Mouse (Mus musculus): Measurements from ENCODE around the gene Esrrg. TPM values are rescaled to one million over a fixed set of nuclear protein-coding genes. Genes with fewer than 3 reads are reported as not detected.

The Esrrg gene
- total RNA-seq, 1 experiment from 2014 or later, result not detected

- no peak for ATAC-seq (replicated peaks; ENCODE audit: insufficient number of reproducible peaks, low FRiP score, low TSS enrichment, poor library complexity, severe bottlenecking)
These were observed 543.4 kb downstream of the Esrrg start for GRCm38 (mm10) chr1:188152011-188152410.

DNA sequence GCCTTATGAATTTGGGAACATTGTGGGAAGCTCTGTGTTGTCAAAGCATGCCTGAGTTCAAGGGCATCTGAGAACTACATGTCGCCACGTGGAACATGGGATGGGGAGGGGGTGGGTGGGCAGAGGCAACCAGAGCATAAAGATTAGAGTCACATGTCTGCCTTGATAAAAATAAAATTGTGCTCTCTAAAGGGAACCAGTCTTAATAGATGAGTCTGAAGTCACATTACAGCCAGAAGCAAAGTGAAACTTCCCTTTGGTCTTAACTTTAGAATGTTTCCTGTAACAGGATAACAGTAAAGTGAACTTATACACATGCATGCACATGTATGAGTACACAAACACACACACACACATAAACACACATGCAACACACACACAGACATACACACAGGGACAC is 545.1 kb downstream of the Esrrg start:
- ATAC-seq (replicated peaks; ENCODE audit: insufficient number of reproducible peaks, low FRiP score, low TSS enrichment, poor library complexity, severe bottlenecking), result no peak

GRCm38 (mm10) chr1:188154466-188155110 is 546.0 kb downstream of the Esrrg start:
- no peak for ATAC-seq (replicated peaks; ENCODE audit: insufficient number of reproducible peaks, low FRiP score, low TSS enrichment, poor library complexity, severe bottlenecking)

DNA sequence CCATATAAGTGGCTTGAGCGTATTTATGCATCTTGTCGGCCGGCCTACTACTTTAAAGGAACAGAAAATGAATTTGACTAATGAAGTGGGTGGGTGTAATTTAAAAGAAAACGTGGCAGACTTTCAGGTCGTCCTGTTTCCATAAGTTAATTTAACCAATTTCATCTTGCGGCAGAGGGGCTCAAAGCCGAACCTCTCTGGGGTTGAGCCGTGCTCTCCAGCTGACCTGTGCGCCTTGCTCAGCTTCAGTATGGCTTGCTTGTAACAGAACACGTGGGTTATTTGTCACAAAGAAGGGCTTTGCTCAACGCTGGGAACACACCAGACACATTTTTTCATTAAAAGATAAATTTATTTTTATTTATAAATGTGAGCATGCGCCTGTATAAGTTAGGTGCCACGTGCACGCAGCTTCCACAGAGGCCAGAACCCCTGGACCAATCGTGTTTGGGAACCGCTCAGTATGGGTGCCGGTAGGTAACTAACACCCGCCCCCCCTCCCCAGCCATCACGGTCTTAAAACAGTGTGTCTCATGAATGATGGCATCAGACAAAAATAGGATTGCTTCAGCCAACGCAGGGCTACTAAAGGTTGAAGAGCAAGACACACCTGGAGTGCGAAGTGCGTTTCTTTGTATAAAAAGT is 546.7 kb downstream of the Esrrg start:
- no peak for ATAC-seq (replicated peaks; ENCODE audit: insufficient number of reproducible peaks, low FRiP score, low TSS enrichment, poor library complexity, severe bottlenecking)

DNA sequence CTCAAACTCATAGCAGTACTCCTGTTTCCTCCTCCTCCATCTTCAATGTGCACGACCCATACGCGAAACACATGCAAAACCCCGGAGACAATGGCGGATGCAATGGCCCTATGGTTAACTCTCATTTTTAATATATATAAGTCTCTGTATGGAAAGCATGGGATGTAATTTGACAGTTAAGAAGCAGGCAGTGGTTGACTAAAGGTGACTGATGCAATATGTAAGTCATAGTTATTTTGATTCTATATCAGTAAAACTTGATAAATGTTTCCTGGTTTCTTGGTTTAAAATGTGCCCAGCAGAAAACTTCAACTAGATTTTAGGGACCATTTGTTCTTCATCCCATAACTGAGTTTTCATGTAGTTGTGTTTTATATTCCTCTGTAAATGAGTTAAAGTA is 547.9 kb downstream of the Esrrg start:
- no peak for ATAC-seq (replicated peaks; ENCODE audit: insufficient number of reproducible peaks, low FRiP score, low TSS enrichment, poor library complexity, severe bottlenecking)

DNA sequence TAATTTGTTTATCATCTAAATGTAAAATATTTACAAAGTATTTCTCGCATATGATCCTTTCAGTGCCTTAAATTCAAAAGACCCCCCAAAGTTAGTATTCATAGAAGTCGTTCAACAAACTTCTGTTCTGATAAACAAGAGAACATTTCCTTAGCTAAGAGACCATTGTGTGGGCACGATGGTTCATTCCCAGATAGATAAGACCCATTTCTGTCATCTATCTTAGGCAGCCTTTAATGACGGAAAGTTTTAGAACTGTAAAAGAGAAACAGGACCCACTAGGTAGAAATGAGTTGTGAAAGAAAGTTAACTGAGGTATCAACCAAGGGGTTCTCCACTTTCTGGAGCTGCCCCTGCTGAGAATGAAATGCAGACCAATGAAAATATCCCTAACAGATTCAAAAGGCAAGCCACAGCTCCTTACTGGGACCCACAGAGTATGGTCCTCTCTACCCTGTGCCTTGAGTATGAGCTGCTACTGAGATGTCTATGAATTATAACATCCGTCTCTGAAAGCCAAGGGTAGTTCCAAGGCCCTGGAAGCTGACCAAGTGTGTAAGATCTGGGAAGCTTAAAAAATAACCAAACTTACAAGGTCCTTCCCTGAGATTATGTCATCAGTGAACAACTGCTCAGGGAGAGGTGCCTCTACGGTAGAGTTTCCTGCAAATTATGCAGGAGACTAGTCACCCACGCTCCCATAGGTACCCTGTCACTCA is 548.8 kb downstream of the Esrrg start:
- no peak for ATAC-seq (replicated peaks; ENCODE audit: insufficient number of reproducible peaks, low FRiP score, low TSS enrichment, poor library complexity, severe bottlenecking)

- no peak for ATAC-seq (replicated peaks; ENCODE audit: insufficient number of reproducible peaks, low FRiP score, low TSS enrichment, poor library complexity, severe bottlenecking)
These were observed 550.1 kb downstream of the Esrrg start for GRCm38 (mm10) chr1:188158675-188159074.

DNA sequence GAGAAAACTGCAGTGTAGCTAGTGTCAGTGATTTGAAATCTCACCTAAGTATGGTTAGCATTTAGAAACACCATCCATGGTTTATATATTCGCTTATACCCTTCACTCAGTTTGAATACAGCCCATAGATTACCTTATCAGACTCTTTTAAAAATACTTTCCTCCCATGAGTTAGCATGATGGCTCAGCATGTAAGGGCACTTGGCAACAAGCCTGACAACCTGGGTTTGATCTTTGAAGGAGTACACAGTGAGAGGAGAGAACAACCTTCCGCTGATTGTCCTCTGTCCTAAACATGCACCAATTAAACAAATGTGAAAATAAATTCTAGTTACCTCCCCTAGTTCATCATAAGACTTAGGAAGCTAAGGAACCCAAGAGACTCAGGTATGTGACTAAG is 550.5 kb downstream of the Esrrg start:
- no peak for ATAC-seq (replicated peaks; ENCODE audit: insufficient number of reproducible peaks, low FRiP score, low TSS enrichment, poor library complexity, severe bottlenecking)

DNA sequence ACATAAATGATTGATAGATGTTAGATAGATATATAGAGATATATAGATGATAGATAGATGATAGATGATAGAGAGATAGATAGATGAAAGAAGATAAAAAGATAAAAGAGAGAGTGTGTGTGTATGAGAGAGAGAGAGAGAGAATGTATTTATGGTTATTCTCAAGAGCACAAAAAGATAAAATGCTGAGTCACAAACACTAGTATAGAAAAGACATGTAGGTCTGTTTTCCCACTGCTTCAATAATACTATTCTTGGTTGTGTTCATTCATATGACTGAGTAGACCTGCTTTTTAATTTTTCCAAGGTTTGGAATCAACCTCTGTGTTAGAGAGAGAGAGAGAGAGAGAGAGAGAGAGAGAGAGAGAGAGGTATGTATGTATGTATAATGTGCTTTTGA is 554.5 kb downstream of the Esrrg start:
- no peak for ATAC-seq (replicated peaks; ENCODE audit: insufficient number of reproducible peaks, low FRiP score, low TSS enrichment, poor library complexity, severe bottlenecking)

DNA sequence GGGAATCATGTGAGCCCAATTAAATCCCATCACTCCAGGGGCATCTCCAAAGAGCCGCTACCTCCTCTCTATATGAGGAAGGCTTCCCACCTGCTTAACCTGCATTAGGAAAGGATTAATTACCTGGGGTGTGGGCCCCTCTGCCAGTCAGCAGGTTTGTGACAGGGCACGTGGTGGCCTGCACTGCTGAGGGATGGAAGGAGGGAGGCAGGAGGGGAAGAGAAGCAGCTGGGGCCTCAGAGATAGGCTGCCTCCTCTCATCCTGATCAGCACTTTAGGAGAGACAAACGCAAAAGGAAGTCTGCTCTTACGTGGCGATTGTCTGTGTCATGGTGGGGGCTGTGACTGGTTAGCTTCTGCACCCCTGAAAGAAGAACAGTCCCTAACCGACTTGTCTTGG is 555.7 kb downstream of the Esrrg start:
- no peak for ATAC-seq (replicated peaks; ENCODE audit: insufficient number of reproducible peaks, low FRiP score, low TSS enrichment, poor library complexity, severe bottlenecking)

- no peak for ATAC-seq (replicated peaks; ENCODE audit: insufficient number of reproducible peaks, low FRiP score, low TSS enrichment, poor library complexity, severe bottlenecking)
These were observed 565.3 kb downstream of the Esrrg start for GRCm38 (mm10) chr1:188173859-188174258.

DNA sequence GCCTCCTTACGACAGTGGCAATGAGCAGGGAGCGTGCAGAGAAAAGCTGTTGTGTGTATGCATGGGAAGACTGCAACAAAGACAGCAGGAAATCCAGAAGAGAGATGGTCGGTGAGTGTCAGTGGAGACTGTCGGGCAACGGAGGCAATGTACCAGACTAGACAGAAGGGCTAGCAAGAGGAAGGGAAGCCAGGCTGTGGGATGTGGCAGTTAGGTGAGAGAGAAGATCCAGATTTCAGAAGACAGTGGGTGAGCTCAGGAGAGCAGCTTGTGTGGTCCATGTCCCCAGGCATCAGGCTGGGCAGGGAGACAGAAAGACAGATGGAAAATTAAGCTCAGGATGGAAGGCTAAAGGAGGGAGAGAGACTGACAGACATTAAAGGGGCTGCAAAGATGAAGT is 574.4 kb downstream of the Esrrg start:
- ATAC-seq (replicated peaks; ENCODE audit: insufficient number of reproducible peaks, low FRiP score, low TSS enrichment, poor library complexity, severe bottlenecking), result no peak

DNA sequence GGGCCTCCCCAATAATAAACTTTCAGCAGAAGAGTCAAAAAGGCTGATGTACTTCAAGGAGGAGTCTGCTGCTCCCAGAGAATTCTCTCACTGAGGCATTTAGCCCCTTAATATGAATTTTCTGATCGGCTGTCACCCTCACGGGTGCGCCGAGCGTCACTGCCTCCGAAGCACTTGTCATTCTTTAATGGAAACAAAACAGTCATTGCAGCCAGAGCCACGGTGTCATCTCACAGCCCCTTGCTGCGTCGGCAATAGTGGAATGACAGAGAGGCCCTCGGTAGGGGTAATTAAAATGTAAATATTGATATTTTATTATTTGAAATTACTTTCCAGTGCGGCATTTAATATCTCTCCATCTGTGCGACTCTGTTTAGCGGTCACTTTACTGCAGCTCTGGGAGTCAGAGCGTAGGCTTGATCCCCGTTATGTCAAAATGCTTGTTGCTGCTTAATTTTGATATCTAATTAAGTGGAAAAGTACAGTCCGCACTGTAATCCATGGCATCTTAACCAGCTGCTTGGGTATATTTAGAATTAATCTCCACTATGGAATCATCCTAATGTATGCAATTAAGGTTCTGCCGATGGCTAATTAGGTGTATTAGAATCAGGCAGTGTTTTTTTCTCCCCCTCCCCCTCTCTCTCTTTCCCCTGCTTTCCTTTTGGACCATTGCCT is 578.0 kb downstream of the Esrrg start:
- ATAC-seq (replicated peaks; ENCODE audit: insufficient number of reproducible peaks, low FRiP score, low TSS enrichment, poor library complexity, severe bottlenecking), result no peak

- no peak for ATAC-seq (replicated peaks; ENCODE audit: insufficient number of reproducible peaks, low FRiP score, low TSS enrichment, poor library complexity, severe bottlenecking)
These were observed 584.4 kb downstream of the Esrrg start for GRCm38 (mm10) chr1:188192971-188193370.

DNA sequence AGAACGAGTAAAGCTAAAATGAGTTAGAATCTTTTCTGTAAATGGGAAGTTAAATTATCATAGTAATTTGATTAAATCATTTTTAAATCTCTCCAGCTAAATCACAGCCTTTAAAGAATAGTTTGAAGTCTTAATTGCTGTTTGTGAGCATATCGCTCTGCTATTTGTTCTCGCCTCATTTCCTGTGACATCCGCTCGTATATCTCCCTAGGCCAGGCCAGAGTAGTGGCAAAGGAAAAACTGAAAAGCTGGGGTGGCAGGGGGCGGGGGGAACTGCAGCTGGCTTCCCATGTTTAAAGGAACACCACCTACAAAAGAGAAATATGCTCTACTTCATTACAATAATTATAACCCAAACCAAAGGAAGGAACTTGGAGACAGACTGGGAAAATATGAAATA is 598.8 kb downstream of the Esrrg start:
- no peak for ATAC-seq (replicated peaks; ENCODE audit: insufficient number of reproducible peaks, low FRiP score, low TSS enrichment, poor library complexity, severe bottlenecking)

DNA sequence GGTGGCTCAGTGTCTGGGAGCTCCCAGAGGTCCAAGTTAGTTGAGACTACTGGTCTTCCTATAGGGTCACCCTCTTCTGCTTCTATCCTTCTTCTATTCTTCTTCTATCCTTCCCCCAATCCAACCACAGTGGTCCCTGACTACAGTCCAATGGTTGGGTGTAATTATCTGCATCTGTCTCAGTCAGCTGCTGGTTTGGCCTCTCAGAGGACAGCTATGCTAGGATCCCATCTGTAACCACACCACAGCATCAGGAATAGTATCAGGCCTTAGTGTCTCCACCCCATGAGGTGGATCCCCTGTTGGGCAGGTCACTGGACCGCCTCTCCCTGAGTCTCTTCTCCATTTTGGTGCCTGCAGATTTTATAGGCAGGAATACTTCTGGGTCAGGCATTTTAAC is 600.4 kb downstream of the Esrrg start:
- ATAC-seq (replicated peaks; ENCODE audit: insufficient number of reproducible peaks, low FRiP score, low TSS enrichment, poor library complexity, severe bottlenecking), result no peak

DNA sequence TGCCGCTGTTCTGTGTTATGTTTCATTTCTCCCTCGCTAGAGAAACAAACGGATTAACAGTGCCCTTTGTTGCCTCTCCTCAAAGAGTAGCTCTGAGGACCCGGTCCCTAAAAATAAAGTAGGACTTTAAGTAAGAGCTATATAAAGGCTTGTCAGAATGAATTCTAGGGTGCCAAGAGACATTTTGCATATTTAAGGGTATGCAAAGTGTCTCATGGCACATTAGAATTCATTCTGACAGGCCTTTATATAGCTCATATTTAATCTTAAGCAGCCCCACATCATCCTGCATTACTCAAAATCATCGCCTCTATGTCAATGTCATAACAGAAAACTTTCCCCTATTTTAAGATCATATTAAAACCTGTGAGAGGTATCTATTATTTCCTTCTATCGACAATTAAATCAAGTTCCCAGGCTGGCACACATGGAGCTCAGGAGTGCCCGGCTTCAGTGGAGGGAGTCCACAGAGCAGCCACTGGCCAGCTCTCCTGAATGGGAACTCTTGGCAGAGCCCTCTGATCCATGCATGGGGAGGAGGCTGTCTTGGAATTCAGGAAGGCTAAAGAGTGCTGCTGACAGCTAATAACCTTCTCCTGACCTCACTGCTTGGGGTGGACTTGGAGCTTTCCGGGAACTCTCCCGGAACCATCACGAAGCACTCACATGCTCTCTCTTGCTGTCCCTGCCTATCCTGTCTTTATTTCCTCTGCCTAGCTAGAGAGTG is 606.5 kb downstream of the Esrrg start:
- no peak for ATAC-seq (replicated peaks; ENCODE audit: insufficient number of reproducible peaks, low FRiP score, low TSS enrichment, poor library complexity, severe bottlenecking)

GRCm38 (mm10) chr1:188221226-188221792 is 612.7 kb downstream of the Esrrg start:
- ATAC-seq (replicated peaks; ENCODE audit: insufficient number of reproducible peaks, low FRiP score, low TSS enrichment, poor library complexity, severe bottlenecking), result no peak

All from monocyte, adult 5-6 weeks (primary cell).